Mouse (Mus musculus) G1E-ER4 (cell line): Measurements from ENCODE around the gene Trip12. TPM values are rescaled to one million over a fixed set of nuclear protein-coding genes. Genes with fewer than 3 reads are reported as not detected.

Source experiments
- GATA1 ChIP-seq: IDR thresholded peaks from one replicate; pipeline ENCODE4 v1.8.0; 2012; ENCODE audit warnings: low read length, inconsistent platforms
- polyA plus RNA-seq: library from polyadenylated mRNA; stranded (reverse); fragments of >175 nt; gene quantifications from 2 replicates; pipeline ENCODE4 v1.2.3, GENCODE M21; 2012

The Trip12 gene
- polyA plus RNA-seq, 1 experiment = 104 TPM

GRCm38 (mm10) chr1:84868311-84868710 is 28.0 kb upstream of the Trip12 start:
- no peak for TF ChIP-seq GATA1

GRCm38 (mm10) chr1:84866706-84867230 is 26.5 kb upstream of the Trip12 start:
- TF ChIP-seq GATA1 = no peak

GRCm38 (mm10) chr1:84866231-84866630 is 25.9 kb upstream of the Trip12 start:
- no peak for TF ChIP-seq GATA1

GRCm38 (mm10) chr1:84864645-84865044 is 24.3 kb upstream of the Trip12 start:
- TF ChIP-seq GATA1 = no peak

GRCm38 (mm10) chr1:84861255-84861630 is 20.9 kb upstream of the Trip12 start:
- TF ChIP-seq GATA1 = no peak

GRCm38 (mm10) chr1:84860360-84861254 is 20.3 kb upstream of the Trip12 start:
- no peak for TF ChIP-seq GATA1

GRCm38 (mm10) chr1:84859597-84859996 is 19.3 kb upstream of the Trip12 start:
- no peak for TF ChIP-seq GATA1

- no peak for TF ChIP-seq GATA1
Observed at GRCm38 (mm10) chr1:84855756-84856155, 15.4 kb upstream of the Trip12 start.

- TF ChIP-seq GATA1 = no peak
Observed at GRCm38 (mm10) chr1:84854966-84855365, 14.7 kb upstream of the Trip12 start.

GRCm38 (mm10) chr1:84853721-84854120 is 13.4 kb upstream of the Trip12 start:
- TF ChIP-seq GATA1 = no peak

- peak; percentile 78 for TF ChIP-seq GATA1
Observed at GRCm38 (mm10) chr1:84851512-84852235, 11.4 kb upstream of the Trip12 start.

GRCm38 (mm10) chr1:84850471-84850870 is 10.2 kb upstream of the Trip12 start:
- no peak for TF ChIP-seq GATA1

GRCm38 (mm10) chr1:84849804-84850203 is 9.5 kb upstream of the Trip12 start:
- TF ChIP-seq GATA1 = no peak

- TF ChIP-seq GATA1 = no peak
Observed at GRCm38 (mm10) chr1:84848801-84849455, 8.6 kb upstream of the Trip12 start.

- TF ChIP-seq GATA1 = no peak
Observed at GRCm38 (mm10) chr1:84848335-84848734, 8.0 kb upstream of the Trip12 start.

- TF ChIP-seq GATA1 = no peak
Observed at GRCm38 (mm10) chr1:84847698-84848097, 7.4 kb upstream of the Trip12 start.

- TF ChIP-seq GATA1 = no peak
Observed at GRCm38 (mm10) chr1:84843366-84843765, 3.0 kb upstream of the Trip12 start.
